Mouse (Mus musculus): Measurements from ENCODE around the gene Stn1.

GRCm38 (mm10) chr19:47545055-47545454 is 7.7 kb upstream of the Stn1 start:
- TF ChIP-seq GATA1 (IDR thresholded peaks at IDR 0.05; ENCODE audit: borderline replicate concordance, low read length) (no peak), FLI1 (IDR thresholded peaks at IDR 0.05; ENCODE audit: low read length) (no peak)
